Mouse (Mus musculus): ENCODE measurements around the gene Tmprss11g. TPM values are rescaled to one million over a fixed set of nuclear protein-coding genes. Genes with fewer than 3 reads are reported as not detected.

Gene Tmprss11g
- total RNA-seq (2014; rRNA removed; ENCODE audit: low replicate concordance) (not detected in 2 replicates), polyA plus RNA-seq (2015; fragmentation: Nextera tagmentation; extraction: Ambion mirVana) (not detected in 2 replicates)

GRCm38 (mm10) chr5:86518500-86518899 is at the start of gene Tmprss11g:
Gene Tmprss11g, minus strand, starts transcription at chr5:86518600.
- no peaks in the 10 kb centered on the region for H3K9me3 ChIP-seq (replicated peaks; ENCODE audit: control insufficient read depth, low read length)
- no peaks in the 10 kb centered on the region for H3K27me3 ChIP-seq (ENCODE audit: control insufficient read depth, insufficient read depth, low read length)
- no peak within 1 kb of the TSS for H3K4me2 ChIP-seq (ENCODE audit: low read depth, low read length)
- no peak within 1 kb of the TSS for H3K27ac ChIP-seq (ENCODE audit: low read depth)
- no peak within 1 kb of the TSS for H3K9ac ChIP-seq (replicated peaks; ENCODE audit: low read depth, low read length)
- no peak within 1 kb of the TSS for H3K4me3 ChIP-seq (ENCODE audit: low read depth, low read length)
- DNase-seq (ENCODE audit: low spot score) (no peak), ATAC-seq (ENCODE audit: insufficient read depth, low read depth) (no peak)
- WGBS = 65% methylated on average over 9 of the region's 9 CpGs
- H3K4me1 ChIP-seq (ENCODE audit: control insufficient read depth, insufficient read depth) = no peaks in the 10 kb centered on the region
- TF ChIP-seq EP300 (IDR thresholded peaks at IDR 0.05; ENCODE audit: low read depth) = no peak
- no peak for TF ChIP-seq CTCF (IDR thresholded peaks at IDR 0.05; ENCODE audit: low read depth)
- H3K36me3 ChIP-seq (replicated peaks; ENCODE audit: control insufficient read depth, insufficient read depth, low read length) = no peaks in the 10 kb centered on the region

- ATAC-seq (ENCODE audit: insufficient read depth, low read depth) (no peak), DNase-seq (ENCODE audit: low spot score) (no peak)
- 66% methylated on average over 2 of the region's 2 CpGs for WGBS
- Histone ChIP-seq H3K4me1 (ENCODE audit: control insufficient read depth, insufficient read depth) (no peaks in the 10 kb centered on the region), H3K4me3 (ENCODE audit: low read depth, low read length) (no peak overlapping the region), H3K9me3 (replicated peaks; ENCODE audit: control insufficient read depth, low read length) (no peaks in the 10 kb centered on the region), H3K27me3 (ENCODE audit: control insufficient read depth, insufficient read depth, low read length) (no peaks in the 10 kb centered on the region), H3K4me2 (ENCODE audit: low read depth, low read length) (no peak overlapping the region), H3K36me3 (replicated peaks; ENCODE audit: control insufficient read depth, insufficient read depth, low read length) (no peaks in the 10 kb centered on the region), H3K27ac (ENCODE audit: low read depth) (no peak overlapping the region), H3K9ac (replicated peaks; ENCODE audit: low read depth, low read length) (no peak overlapping the region)
- TF ChIP-seq CTCF (IDR thresholded peaks at IDR 0.05; ENCODE audit: low read depth) (no peak), EP300 (IDR thresholded peaks at IDR 0.05; ENCODE audit: low read depth) (no peak)
Measured at GRCm38 (mm10) chr5:86546693-86547092, 28.3 kb upstream of the Tmprss11g start.

GRCm38 (mm10) chr5:86540601-86541000 is 22.2 kb upstream of the Tmprss11g start:
- H3K27ac ChIP-seq (ENCODE audit: low read depth) = no peak overlapping the region
- no peak overlapping the region for H3K4me2 ChIP-seq (ENCODE audit: low read depth, low read length)
- ATAC-seq (ENCODE audit: insufficient read depth, low read depth) = no peak
- H3K36me3 ChIP-seq (replicated peaks; ENCODE audit: control insufficient read depth, insufficient read depth, low read length) = no peaks in the 10 kb centered on the region
- no peaks in the 10 kb centered on the region for H3K9me3 ChIP-seq (replicated peaks; ENCODE audit: control insufficient read depth, low read length)
- no peak overlapping the region for H3K9ac ChIP-seq (replicated peaks; ENCODE audit: low read depth, low read length)
- no peak for DNase-seq (ENCODE audit: low spot score)
- no peak for TF ChIP-seq CTCF (IDR thresholded peaks at IDR 0.05; ENCODE audit: low read depth)
- TF ChIP-seq EP300 (IDR thresholded peaks at IDR 0.05; ENCODE audit: low read depth) = no peak
- H3K27me3 ChIP-seq (ENCODE audit: control insufficient read depth, insufficient read depth, low read length) = no peaks in the 10 kb centered on the region
- WGBS = 36% methylated on average over 3 of the region's 3 CpGs
- no peaks in the 10 kb centered on the region for H3K4me1 ChIP-seq (ENCODE audit: control insufficient read depth, insufficient read depth)
- no peak overlapping the region for H3K4me3 ChIP-seq (ENCODE audit: low read depth, low read length)

GRCm38 (mm10) chr5:86528725-86529124 is 10.3 kb upstream of the Tmprss11g start:
- ATAC-seq (ENCODE audit: insufficient read depth, low read depth) (no peak), DNase-seq (ENCODE audit: low spot score) (no peak)
- Histone ChIP-seq H3K4me2 (ENCODE audit: low read depth, low read length) (no peak overlapping the region), H3K4me3 (ENCODE audit: low read depth, low read length) (no peak overlapping the region), H3K4me1 (ENCODE audit: control insufficient read depth, insufficient read depth) (no peaks in the 10 kb centered on the region), H3K27me3 (ENCODE audit: control insufficient read depth, insufficient read depth, low read length) (no peaks in the 10 kb centered on the region), H3K9ac (replicated peaks; ENCODE audit: low read depth, low read length) (no peak overlapping the region), H3K36me3 (replicated peaks; ENCODE audit: control insufficient read depth, insufficient read depth, low read length) (no peaks in the 10 kb centered on the region), H3K27ac (ENCODE audit: low read depth) (no peak overlapping the region), H3K9me3 (replicated peaks; ENCODE audit: control insufficient read depth, low read length) (no peaks in the 10 kb centered on the region)
- TF ChIP-seq CTCF (IDR thresholded peaks at IDR 0.05; ENCODE audit: low read depth) (no peak), EP300 (IDR thresholded peaks at IDR 0.05; ENCODE audit: low read depth) (no peak)
- 52% methylated on average over 2 of the region's 2 CpGs for WGBS

GRCm38 (mm10) chr5:86511538-86511937 is 6.9 kb downstream of the Tmprss11g start:
- no peak for TF ChIP-seq EP300 (IDR thresholded peaks at IDR 0.05; ENCODE audit: low read depth)
- H3K4me3 ChIP-seq (ENCODE audit: low read depth, low read length) = no peak overlapping the region
- H3K4me2 ChIP-seq (ENCODE audit: low read depth, low read length) = no peak overlapping the region
- 72% methylated on average over 5 of the region's 5 CpGs for WGBS
- H3K9me3 ChIP-seq (replicated peaks; ENCODE audit: control insufficient read depth, low read length) = no peaks in the 10 kb centered on the region
- no peak overlapping the region for H3K27ac ChIP-seq (ENCODE audit: low read depth)
- H3K36me3 ChIP-seq (replicated peaks; ENCODE audit: control insufficient read depth, insufficient read depth, low read length) = no peaks in the 10 kb centered on the region
- DNase-seq (ENCODE audit: low spot score) (no peak), ATAC-seq (ENCODE audit: insufficient read depth, low read depth) (no peak)
- no peaks in the 10 kb centered on the region for H3K27me3 ChIP-seq (ENCODE audit: control insufficient read depth, insufficient read depth, low read length)
- H3K9ac ChIP-seq (replicated peaks; ENCODE audit: low read depth, low read length) = no peak overlapping the region
- no peaks in the 10 kb centered on the region for H3K4me1 ChIP-seq (ENCODE audit: control insufficient read depth, insufficient read depth)

GRCm38 (mm10) chr5:86493453-86493852 is 24.9 kb downstream of the Tmprss11g start:
- Histone ChIP-seq H3K36me3 (replicated peaks; ENCODE audit: control insufficient read depth, insufficient read depth, low read length) (no peaks in the 10 kb centered on the region), H3K27ac (ENCODE audit: low read depth) (no peak overlapping the region), H3K9ac (replicated peaks; ENCODE audit: low read depth, low read length) (no peak overlapping the region), H3K27me3 (ENCODE audit: control insufficient read depth, insufficient read depth, low read length) (no peaks in the 10 kb centered on the region), H3K4me1 (ENCODE audit: control insufficient read depth, insufficient read depth) (no peaks in the 10 kb centered on the region), H3K9me3 (replicated peaks; ENCODE audit: control insufficient read depth, low read length) (no peaks in the 10 kb centered on the region), H3K4me2 (ENCODE audit: low read depth, low read length) (no peak overlapping the region), H3K4me3 (ENCODE audit: low read depth, low read length) (no peak overlapping the region)
- no peak for DNase-seq (ENCODE audit: low spot score)
- TF ChIP-seq CTCF (IDR thresholded peaks at IDR 0.05; ENCODE audit: low read depth) (no peak), EP300 (IDR thresholded peaks at IDR 0.05; ENCODE audit: low read depth) (no peak)
- no peak for ATAC-seq (ENCODE audit: insufficient read depth, low read depth)
- 56% methylated on average over 1 of the region's 1 CpGs for WGBS
